Mouse (Mus musculus) ES-Bruce4 (cell line): Measurements from ENCODE around the gene Raf1.

ENCODE experiments used
- CTCF ChIP-seq: IDR thresholded peaks from one replicate; pipeline ENCODE4 v1.8.1; 2011; ENCODE audit warnings: low read depth, low read length
- EP300 ChIP-seq: IDR thresholded peaks from 2 replicates; pipeline ENCODE4 v1.6.1; 2011; ENCODE audit warnings: low read depth, low read length; ENCODE audit not compliant: insufficient read depth
- POLR2A ChIP-seq: IDR thresholded peaks from one replicate; pipeline ENCODE4 v1.8.1; 2011; ENCODE audit warnings: low read length; ENCODE audit not compliant: insufficient read depth

DNA sequence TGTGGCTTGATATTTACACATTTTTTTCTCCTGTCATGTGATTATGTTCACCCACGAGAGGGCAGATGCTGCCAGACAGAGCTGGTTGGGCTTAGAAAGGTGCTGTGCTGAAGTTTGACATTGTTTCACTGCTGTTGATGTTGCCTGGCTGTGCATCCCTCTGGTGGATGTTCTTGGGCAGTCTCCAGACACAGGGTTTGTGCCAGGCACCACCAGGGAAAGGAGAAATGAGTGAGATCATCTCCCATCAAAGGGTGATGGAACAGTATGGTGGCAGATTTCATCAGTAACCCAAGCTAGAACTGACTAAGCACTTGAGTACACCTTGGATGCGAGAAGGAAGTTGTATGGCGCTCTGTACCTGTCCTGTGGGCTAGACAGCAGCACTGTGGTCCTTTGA is 60.5 kb downstream of the Raf1 start:
- TF ChIP-seq POLR2A (no peak), CTCF (no peak), EP300 (no peak)
